Mouse (Mus musculus): ENCODE measurements around the gene Gm42906.

GRCm38 (mm10) chr5:151066016-151066415 lies 361.9 kb downstream of the Gm42906 start:
- TF ChIP-seq CTCF (conservative IDR thresholded peaks at IDR 0.05; ENCODE audit: low read length) = no peak
- TF ChIP-seq NANOG (IDR thresholded peaks at IDR 0.05; ENCODE audit: borderline replicate concordance, low read length) = no peak
